Mouse (Mus musculus) ES-CJ7 (cell line): ENCODE data around the gene Zscan5b.

ENCODE experiments used
- DNase-seq: peaks from one replicate; pipeline ENCODE4 v3.0.0; 2011; ENCODE audit warnings: low read depth, low spot score

Gene Zscan5b

GRCm38 (mm10) chr7:6244361-6245292 is 22.5 kb downstream of the Zscan5b start:
- DNase-seq = peak; percentile 45

- DNase-seq = no peak
Observed at GRCm38 (mm10) chr7:6252410-6252809, 30.3 kb downstream of the Zscan5b start, which contains the start of gene Epp13. Epp13 (plus strand) TSS chr7:6252710.

GRCm38 (mm10) chr7:6254451-6254850 is 32.4 kb downstream of the Zscan5b start:
- DNase-seq = no peak

DNA sequence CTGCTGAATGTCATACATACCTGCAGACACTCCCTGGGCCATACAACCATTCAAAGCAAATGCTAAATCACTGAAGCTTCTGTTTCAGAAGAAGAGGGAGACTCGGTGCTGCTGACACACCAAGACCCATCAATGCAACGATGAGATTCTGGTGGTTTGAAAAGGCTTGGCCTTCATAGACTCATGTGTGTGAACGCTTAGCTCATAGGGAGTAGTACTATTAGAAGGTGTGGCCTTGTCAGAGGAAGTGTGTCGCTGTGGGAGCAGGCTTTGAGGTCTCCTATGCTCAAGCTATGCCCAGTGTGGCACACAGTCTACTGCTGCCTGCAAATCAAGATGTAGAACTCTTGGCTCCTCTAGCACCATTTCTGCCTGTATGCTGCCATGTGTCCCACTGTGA is 35.3 kb downstream of the Zscan5b start:
- peak; percentile 67 for DNase-seq

DNA sequence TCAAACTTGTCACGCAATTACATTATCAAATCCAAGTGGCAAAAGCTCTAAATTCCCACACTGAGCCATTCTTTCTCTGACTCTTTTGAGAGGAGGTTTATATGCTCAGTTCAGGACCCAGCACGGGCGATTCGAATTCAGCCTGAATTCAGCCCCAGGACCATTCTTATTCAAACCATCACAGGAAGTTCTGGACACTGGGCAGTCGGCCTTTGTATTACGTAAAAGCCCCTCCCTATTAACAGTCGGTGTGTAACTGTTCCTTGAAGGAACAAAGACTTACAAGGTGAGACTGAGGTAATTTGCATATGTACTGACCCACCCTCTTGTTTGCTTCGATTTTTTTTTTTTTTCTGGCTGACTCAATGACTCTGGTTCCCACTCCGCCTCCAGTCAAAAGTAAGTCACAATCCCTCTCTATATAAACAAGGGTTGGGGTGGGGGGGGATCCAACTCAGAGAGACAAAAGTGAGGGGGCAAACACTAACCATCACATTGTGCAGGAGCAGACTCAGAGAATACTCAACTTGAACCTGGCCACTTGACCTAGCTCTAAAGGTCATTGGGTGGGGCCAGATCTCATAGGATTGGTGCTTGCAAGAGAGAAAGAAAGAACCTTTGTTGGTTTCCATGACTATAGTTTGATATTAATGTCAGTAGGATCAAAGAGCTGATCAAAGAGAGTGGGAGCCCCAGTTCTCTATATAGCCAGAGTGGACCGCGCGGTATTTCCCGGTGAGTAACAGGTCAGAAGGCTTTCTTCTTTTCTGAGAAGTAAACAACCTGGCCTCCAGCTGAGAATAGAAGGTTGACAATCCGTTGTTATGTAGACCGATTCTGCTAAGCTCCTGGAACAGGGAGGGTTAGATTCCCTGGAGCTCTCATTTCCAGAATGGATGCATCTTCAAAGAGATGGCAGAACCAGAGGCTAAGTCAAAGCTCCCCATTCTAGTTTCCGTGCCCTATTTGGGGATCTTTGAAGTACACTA is 36.4 kb downstream of the Zscan5b start:
- peak; percentile 99 for DNase-seq

DNA sequence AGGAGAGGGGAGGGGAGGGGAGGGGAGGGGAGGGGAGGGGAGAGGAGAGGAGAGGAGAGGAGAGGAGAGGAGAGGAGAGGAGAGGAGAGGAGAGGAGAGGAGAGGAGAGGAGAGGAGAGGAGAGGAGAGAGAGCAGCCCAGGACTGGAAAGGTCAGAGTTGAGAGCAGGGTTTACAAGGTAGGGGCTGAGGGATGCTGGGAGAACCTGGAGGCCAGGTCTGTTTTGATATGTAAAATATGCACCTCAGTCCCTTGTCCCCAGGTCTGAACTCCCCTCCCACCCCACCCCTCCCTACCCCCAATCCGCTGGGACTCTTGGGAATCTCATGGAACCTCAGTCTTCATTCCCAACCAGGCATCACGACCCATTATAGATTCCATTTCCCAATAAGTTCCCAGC is 37.9 kb downstream of the Zscan5b start:
- peak; percentile 81 for DNase-seq

- peak; percentile 85 for DNase-seq
Observed at GRCm38 (mm10) chr7:6262120-6262519, 40.0 kb downstream of the Zscan5b start.

- no peak for DNase-seq
Observed at GRCm38 (mm10) chr7:6262984-6263383, 40.9 kb downstream of the Zscan5b start.

GRCm38 (mm10) chr7:6265695-6266094 is 43.6 kb downstream of the Zscan5b start:
- peak; percentile 89 for DNase-seq

DNA sequence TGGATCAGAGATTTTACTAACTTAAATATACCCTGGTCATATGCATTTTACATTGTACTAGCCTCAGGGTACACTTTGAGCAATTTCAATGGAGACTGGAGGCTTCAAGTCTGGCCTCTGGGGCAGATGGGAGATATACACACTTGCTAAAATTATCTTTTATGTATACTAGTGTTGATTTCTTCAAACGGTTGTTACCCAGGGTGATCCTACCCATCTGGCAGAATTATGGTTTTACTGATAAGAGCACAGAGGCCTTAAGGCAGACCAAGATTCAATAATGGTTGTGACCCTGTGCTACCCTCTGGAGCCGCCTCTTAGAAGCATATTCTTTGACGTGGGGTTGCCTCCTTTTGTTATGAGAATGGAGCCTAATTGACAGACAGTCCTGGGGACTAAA is 55.8 kb downstream of the Zscan5b start:
- DNase-seq = no peak

- peak; percentile 85 for DNase-seq
Observed at GRCm38 (mm10) chr7:6282749-6283148, 60.7 kb downstream of the Zscan5b start.

- DNase-seq = peak; percentile 91
Observed at GRCm38 (mm10) chr7:6283451-6284075, 61.5 kb downstream of the Zscan5b start.

DNA sequence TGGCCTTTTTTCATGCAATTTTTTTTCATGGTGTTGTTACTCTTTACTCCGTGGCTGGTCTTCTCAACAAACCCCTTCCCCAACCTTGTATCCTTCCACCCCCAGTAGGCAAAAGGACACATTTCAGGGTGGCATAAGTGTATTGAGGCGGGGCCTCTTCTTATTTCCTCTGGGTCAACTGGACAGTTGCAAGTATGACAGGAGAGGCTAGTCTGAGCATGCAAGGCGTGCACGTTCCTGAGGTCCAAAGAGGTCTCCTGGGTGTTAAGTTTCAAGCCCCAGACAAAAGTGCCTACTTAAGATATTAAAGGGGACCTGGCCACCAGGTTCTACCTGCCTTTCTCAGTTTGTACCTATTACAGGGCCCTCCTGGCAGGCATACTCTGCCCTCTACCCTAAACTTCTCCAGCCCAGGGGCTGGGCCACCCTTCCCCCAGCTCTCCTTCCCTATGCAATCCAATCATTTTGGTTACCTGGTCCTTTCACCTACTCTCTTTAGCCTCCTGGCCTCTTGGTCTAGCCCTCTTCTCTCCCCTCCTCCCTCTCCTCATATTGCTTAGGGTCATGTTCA is 62.4 kb downstream of the Zscan5b start:
- DNase-seq = no peak

GRCm38 (mm10) chr7:6285366-6285765 is 63.3 kb downstream of the Zscan5b start:
- DNase-seq = no peak

DNA sequence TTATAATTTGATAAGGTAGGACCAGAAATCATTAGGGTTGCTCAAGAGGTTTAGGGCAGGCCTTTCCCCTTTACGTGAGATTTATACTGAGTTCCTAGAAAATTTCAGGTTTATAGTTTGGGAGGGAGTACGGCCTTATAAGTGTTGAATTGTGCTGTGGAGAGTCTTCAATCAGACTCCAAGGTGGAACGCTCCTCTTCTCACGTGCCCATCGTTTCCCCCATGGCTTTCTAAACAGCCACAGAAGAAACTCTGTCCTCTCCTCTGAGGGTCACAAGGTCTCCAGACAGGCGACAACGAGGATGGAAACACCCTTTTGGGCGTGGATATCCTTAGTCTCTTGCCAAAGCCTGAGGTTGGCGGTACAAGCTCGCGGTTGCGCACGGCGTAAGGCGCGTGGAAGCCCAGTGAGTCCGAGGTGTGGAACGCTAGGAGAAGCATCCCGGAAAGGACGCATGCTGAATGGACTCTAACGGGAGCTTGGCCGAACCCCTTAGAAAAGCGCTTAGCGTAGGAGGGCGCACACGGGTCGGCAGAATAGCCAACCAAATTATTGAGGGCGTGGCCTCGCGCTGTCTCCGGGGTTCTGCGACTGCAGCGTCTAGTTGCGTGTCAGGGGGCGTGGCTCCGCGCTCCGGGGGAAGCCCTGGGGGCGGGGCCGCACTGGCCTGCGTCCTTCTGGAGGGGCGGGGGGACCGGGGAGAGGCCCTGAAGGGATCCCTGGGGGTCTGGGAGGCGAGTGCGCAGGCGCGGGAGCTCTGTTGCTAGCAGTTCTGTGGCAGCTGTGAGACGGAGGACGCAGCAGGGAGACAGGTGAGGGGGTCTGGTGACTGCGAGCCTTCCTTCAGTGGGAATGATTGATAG is 64.0 kb downstream of the Zscan5b start, which contains the start of gene Zfp667:
TSS of gene Zfp667 (plus strand) at position 738 of the 864 bp plus-strand sequence.
- DNase-seq = peak; percentile 98

- no peak for DNase-seq
Observed at GRCm38 (mm10) chr7:6286921-6287531, 64.9 kb downstream of the Zscan5b start.
